Mouse (Mus musculus): ENCODE data around the gene Dyrk1a.
"Not testable (repeated sequence)": the region's sequence is repeated elsewhere in the genome, so short reads cannot be mapped to it uniquely, and the experiment has no call there.

The Dyrk1a gene

GRCm38 (mm10) chr16:94633012-94633411, 63.2 kb downstream of the Dyrk1a start:
- DNase-seq (ENCODE audit: low spot score): no peak

DNA sequence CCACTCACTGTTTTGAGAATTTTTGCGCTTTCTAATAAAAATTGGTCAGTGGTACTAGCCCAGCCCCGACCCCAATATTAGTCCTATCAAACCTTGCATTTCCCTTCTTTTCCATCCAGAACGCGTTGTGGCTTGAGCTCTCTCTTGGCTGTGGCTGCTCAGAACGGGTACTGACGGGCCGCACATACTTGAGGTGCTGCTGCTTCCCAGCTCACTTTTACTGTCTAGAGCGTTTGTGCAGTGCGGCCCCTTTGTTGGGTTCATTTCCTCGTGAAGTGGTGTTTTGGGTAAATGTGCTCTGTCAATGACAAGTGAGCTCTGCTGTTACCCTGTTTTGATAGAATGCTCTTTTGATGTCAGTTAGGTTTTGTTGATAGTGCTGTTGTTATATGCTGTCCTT, 67.6 kb downstream of the Dyrk1a start:
- no peak for DNase-seq (ENCODE audit: low spot score)

- DNase-seq (ENCODE audit: low spot score): no peak
Measured at GRCm38 (mm10) chr16:94641799-94642198, 72.0 kb downstream of the Dyrk1a start.

- DNase-seq (ENCODE audit: low spot score): no peak
Measured at GRCm38 (mm10) chr16:94647153-94647552, 77.3 kb downstream of the Dyrk1a start.

- no peak for DNase-seq (ENCODE audit: low spot score)
Measured at GRCm38 (mm10) chr16:94647925-94648324, 78.1 kb downstream of the Dyrk1a start.

DNA sequence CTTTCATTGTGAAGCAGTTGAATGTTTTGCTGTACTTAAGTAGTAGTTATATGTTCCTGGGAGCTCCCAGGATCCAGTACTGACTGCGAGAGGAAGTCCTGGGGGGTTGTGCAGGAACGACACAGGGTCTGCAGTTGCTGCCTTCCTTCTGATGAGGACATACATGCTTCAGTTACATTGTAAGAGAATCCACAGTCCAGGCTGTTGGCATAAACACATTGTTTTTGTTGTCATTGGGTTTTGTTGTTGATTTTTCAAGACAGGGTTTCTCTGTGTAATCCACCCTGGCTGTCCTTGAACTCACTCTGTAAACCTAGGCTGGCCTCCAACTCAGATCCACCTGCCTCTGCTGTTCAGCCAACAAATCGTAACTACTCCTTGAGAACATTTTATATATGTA, 80.1 kb downstream of the Dyrk1a start:
- DNase-seq (ENCODE audit: low spot score): no peak

DNA sequence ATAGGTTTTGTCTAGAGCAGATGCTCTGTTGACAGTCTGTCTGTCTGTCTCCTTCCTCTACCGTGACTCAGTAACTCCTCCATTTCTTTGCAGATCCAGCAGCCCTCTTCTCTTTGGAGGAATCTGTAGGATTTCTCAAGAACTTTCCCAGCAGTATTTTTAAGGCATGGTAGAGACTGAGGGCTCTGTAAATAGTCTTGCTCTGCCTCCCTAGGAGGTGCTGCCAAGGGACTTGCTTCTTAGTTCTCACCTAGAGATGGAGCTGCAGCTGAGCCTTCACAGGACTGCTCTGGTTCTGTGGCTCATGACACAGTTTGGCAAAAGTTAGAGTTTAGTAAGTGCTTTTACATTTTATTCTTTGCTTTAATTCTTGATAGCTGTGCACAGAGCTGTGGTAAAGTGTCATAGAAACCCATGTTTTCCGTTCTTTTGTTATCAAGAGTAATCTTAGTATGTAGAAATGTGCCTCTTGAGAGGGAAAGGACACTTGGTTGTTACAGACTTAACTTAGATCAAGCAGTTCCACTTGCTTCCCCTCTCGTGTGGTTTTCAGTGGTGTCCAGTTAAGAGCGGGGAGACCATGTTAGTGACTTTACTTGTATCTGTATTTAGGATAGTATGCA, 82.4 kb downstream of the Dyrk1a start:
- no peak for DNase-seq (ENCODE audit: low spot score)

DNA sequence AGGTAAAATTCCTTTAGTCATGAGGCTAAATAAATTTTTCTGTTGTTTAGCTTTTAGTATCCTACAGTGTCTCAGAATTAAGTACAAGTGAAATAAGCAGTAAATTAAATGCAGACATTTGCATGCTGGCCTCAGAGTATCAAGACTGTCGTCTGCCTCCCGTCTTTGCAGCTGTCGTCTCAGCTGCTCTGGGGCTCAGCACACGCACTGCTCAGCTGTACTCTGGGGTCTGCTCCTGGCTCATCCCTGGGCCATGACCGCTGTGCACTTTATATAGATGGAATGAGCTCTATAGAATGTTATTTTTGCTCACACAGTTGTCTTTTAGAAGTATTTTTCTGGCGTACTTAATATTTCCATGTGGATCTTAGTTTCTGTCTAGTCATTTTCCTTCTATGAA, 85.3 kb downstream of the Dyrk1a start:
- DNase-seq (ENCODE audit: low spot score): no peak

- DNase-seq (ENCODE audit: low spot score): no peak
Measured at GRCm38 (mm10) chr16:94656891-94657290, 87.1 kb downstream of the Dyrk1a start.

DNA sequence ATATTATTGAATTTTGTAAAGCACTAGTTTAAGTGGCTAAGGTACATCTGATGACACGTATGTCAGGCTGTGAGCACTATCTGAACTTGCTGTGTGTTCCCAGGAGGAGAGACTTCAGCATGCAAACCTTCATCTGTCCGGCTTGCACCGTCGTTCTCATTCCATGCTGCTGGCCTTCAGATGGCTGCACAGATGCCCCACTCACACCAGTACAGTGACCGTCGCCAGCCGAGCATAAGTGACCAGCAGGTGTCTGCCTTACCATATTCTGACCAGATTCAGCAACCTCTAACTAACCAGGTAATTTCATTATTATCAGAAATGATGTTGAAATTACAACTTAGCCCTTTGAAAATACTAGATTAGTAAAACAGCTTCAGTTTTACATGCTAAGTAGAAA, 89.6 kb downstream of the Dyrk1a start:
- DNase-seq (ENCODE audit: low spot score): no peak

GRCm38 (mm10) chr16:94660221-94660620, 90.4 kb downstream of the Dyrk1a start:
- no peak for DNase-seq (ENCODE audit: low spot score)

- DNase-seq (ENCODE audit: low spot score): no peak
Measured at GRCm38 (mm10) chr16:94667557-94667956, 97.7 kb downstream of the Dyrk1a start.

- no peak for DNase-seq (ENCODE audit: low spot score)
Measured at GRCm38 (mm10) chr16:94671313-94671712, 101.5 kb downstream of the Dyrk1a start.

- no peak for DNase-seq (ENCODE audit: low spot score)
Measured at GRCm38 (mm10) chr16:94680924-94681323, 111.1 kb downstream of the Dyrk1a start.

GRCm38 (mm10) chr16:94681760-94682159, 112.0 kb downstream of the Dyrk1a start:
- DNase-seq (ENCODE audit: low spot score): no peak

DNA sequence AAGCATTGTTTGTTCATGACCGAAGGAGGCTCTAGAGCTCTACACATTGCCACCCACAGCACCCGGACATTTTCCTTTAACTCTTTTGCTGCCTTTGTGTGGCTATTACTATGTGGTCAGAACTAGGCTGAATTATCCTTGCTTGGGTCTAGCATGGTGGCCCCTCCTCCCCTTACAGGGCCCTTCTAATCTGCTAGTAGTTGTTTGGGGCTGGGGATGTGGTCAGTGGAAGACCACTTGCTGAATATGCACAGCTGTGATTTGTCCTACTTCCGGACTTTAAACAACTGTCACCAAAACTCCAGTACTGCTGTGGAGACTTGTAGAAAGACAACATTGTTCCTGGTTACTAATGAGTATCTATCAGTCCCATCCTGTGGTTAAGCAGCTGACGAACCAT, 114.2 kb downstream of the Dyrk1a start:
- DNase-seq (ENCODE audit: low spot score): no peak

DNA sequence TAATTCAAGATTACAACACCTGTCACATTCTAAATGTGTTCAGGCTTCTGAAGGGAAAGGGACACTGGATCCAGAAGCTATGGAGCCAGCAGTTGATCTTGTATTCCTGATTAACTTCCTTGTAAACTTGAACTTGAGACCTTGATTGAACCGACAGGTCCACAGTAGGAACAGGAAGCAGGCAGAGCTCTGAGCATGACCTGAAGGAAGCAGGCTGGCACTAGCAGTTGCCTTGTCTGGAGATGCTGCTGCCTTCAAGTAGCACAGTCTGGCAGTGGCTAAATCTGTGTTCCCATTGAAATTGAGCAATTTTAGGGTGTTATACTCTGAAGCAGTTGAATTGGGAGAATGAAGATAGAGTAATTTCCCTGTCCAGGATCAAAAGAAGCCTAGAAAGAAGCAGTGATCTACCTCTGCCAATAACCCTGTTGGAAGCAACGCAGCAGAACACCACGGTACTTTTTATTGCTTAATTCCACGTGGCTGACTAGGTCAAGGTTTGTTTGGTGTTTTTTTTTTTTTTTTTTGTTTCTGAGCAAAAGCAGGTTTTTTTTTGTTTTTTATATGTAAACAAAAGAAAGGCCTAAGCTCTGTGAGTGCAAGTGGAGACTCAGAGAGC, 124.0 kb downstream of the Dyrk1a start:
- DNase-seq (ENCODE audit: low spot score): no peak

GRCm38 (mm10) chr16:94697553-94697952, 127.7 kb downstream of the Dyrk1a start:
- no peak for DNase-seq (ENCODE audit: low spot score)

DNA sequence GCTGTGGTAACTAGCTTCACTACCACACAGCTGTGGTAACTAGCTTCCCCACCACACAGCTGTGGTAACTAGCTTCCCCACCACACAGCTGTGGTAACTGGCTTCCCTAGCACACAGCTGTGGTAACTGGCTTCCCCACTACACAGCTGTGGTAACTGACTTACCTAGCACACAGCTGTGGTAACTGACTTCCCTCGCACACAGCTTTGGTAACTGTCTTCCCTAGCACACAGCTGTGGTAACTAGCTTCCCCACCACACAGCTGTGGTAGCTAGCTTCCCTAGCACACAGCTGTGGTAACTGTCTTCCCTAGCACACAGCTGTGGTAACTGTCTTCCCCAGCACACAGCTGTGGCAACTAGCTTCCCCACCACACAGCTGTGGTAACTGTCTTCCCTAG, 128.4 kb downstream of the Dyrk1a start:
- not testable (repeated sequence) for DNase-seq (ENCODE audit: low spot score)

GRCm38 (mm10) chr16:94701141-94701540, 131.3 kb downstream of the Dyrk1a start:
- DNase-seq (ENCODE audit: low spot score): no peak

- DNase-seq (ENCODE audit: low spot score): no peak
Measured at GRCm38 (mm10) chr16:94701971-94702370, 132.2 kb downstream of the Dyrk1a start.

- peak; percentile 80 for DNase-seq (ENCODE audit: low spot score)
Measured at GRCm38 (mm10) chr16:94713480-94714094, 143.8 kb downstream of the Dyrk1a start.

GRCm38 (mm10) chr16:94714483-94714882, 144.7 kb downstream of the Dyrk1a start:
- no peak for DNase-seq (ENCODE audit: low spot score)

DNA sequence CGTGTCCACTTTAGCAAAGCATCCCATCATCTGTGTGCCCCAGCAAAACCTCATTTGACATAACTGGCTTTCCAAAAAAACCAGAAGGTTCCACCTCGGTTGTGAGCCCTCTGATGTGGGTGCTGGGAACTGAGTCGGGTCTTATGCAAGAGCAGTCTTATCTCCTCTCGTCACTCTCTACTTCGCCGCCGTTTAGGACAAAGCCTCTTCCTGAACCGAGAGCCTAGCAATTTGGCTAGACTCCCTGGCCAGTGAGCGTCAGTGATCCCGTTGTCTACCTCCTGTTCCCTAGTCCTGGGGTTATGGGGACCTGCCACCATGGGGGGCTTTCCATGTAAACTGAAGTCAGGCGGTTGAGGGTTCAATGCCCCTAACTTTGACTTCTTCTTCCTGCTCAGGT, 147.2 kb downstream of the Dyrk1a start:
- no peak for DNase-seq (ENCODE audit: low spot score)

Data from layer of hippocampus, adult 11-12 months (tissue).